In the genomic region with DNA sequence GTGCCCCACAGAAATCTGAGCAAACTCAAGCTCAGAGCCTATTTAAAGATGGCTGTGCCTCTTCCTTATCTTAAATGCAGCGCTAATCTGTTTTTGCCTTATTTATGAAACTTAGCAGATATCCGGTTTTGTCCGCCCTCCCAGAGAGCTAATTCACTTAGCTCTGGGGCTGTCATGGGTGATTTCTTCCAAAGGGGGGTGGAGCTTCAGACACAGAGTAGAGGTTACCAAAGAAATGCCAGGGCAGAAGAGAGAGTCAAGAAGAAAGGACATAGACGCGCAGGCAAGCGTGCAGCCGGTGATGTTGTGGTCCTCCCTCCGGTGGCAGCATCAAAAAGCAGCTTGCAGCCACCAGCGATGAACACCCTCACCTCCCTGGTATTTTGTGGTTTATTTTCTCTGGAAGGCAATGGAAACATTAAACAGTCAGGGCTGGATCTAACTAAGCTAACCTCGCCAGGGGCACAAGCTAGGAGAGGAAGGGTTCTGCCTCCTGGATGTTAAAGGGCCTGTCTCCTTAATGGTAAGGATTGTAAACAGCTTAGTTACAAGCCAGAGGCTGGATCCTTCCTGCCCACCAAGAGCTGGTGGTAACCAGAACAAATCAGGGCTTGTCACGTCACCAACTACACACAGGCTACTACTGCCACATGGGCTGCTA, we compare ENCODE assay signal across 17 mouse cellular contexts.
DNase-seq lines count a peak whose midpoint lies in the region; ATAC-seq and TF ChIP-seq lines count a peak whose summit lies in the region.
"Had no signal": no experiment of that assay in that cellular context is flagged by ENCODE, and none has a peak within 500 bp of the region (broad histone marks: within the 10 kb centered on the region; RNA-seq: fewer than 3 reads in every experiment).

No protein-coding gene starts in this region.

- H3K36me3 ChIP-seq in hindbrain, embryonic 10.5 days, result no peaks in the 10 kb centered on the region
- H3K36me3 ChIP-seq in hindbrain, embryonic 11.5 days (ENCODE audit: control insufficient read depth, insufficient read depth, low read length), result no peaks in the 10 kb centered on the region
- no peaks in the 10 kb centered on the region for H3K36me3 ChIP-seq in hindbrain, postnatal 0 days (ENCODE audit: insufficient read depth, low read length)
- H3K36me3 ChIP-seq: heart, embryonic 15.5 days; intestine, embryonic 15.5 days; midbrain, embryonic 10.5 days had no signal

- H3K9me3 ChIP-seq in hindbrain, embryonic 10.5 days, result peaks cover 8% of the 10 kb centered on the region; the same call in 1 of the 2 replicates
- no peaks in the 10 kb centered on the region; the same call in 1 of the 2 replicates for H3K9me3 ChIP-seq in hindbrain, embryonic 11.5 days (ENCODE audit: control insufficient read depth, low read length)
- no peaks in the 10 kb centered on the region for H3K9me3 ChIP-seq in hindbrain, postnatal 0 days (ENCODE audit: low read length)
- H3K9me3 ChIP-seq: heart, embryonic 15.5 days; intestine, embryonic 15.5 days; midbrain, embryonic 10.5 days had no signal

- no peak for ATAC-seq in hindbrain, embryonic 11.5 days (ENCODE audit: low FRiP score)
- no peak for ATAC-seq in hindbrain, postnatal 0 days
- no peak for ATAC-seq in granulocyte monocyte progenitor cell, adult 5-6 weeks (replicated peaks; ENCODE audit: poor library complexity, severe bottlenecking)
- ATAC-seq: forebrain, embryonic 13.5 days; intestine, embryonic 15.5 days had no signal

- no peaks in the 10 kb centered on the region for H3K27me3 ChIP-seq in hindbrain, embryonic 10.5 days (ENCODE audit: insufficient read depth, poor library complexity, severe bottlenecking)
- no peaks in the 10 kb centered on the region for H3K27me3 ChIP-seq in hindbrain, embryonic 11.5 days (ENCODE audit: control insufficient read depth, insufficient read depth, low read length)
- H3K27me3 ChIP-seq in hindbrain, postnatal 0 days (ENCODE audit: insufficient read depth, low read length), result no peaks in the 10 kb centered on the region
- H3K27me3 ChIP-seq: forebrain, embryonic 13.5 days; heart, embryonic 15.5 days; intestine, embryonic 15.5 days; limb, embryonic 13.5 days had no signal

- no peak overlapping the region for H3K4me3 ChIP-seq in hindbrain, embryonic 10.5 days
- no peak overlapping the region for H3K4me3 ChIP-seq in hindbrain, embryonic 11.5 days (ENCODE audit: low read depth, low read length)
- H3K4me3 ChIP-seq in hindbrain, postnatal 0 days (ENCODE audit: low read length), result no peak overlapping the region
- H3K4me3 ChIP-seq: forebrain, embryonic 13.5 days; heart, embryonic 15.5 days; intestine, embryonic 15.5 days; limb, embryonic 13.5 days; midbrain, embryonic 10.5 days had no signal

- 0 out of 2 replicates have a peak, but pooled peaks have one; percentile 6 for TF ChIP-seq CTCF in hindbrain, postnatal 0 days (IDR thresholded peaks at IDR 0.05; ENCODE audit: low read depth)

- H3K4me2 ChIP-seq in hindbrain, embryonic 11.5 days (replicated peaks; ENCODE audit: low read depth, low read length), result no peak overlapping the region
- H3K4me2 ChIP-seq in hindbrain, postnatal 0 days (ENCODE audit: low read depth, low read length), result no peak overlapping the region
- H3K4me2 ChIP-seq: forebrain, embryonic 13.5 days; heart, embryonic 15.5 days; intestine, embryonic 15.5 days; limb, embryonic 13.5 days had no signal

- peaks cover 11% of the 10 kb centered on the region for H3K4me1 ChIP-seq in hindbrain, embryonic 10.5 days (replicated peaks)
- H3K4me1 ChIP-seq in hindbrain, embryonic 11.5 days (replicated peaks; ENCODE audit: control insufficient read depth, insufficient read depth, low read length), result no peaks in the 10 kb centered on the region
- H3K4me1 ChIP-seq in hindbrain, postnatal 0 days (ENCODE audit: insufficient read depth, low read length), result no peaks in the 10 kb centered on the region
- H3K4me1 ChIP-seq: intestine, embryonic 15.5 days had no signal

- H3K9ac ChIP-seq in hindbrain, embryonic 11.5 days (ENCODE audit: low read depth, low read length), result no peak overlapping the region
- no peak overlapping the region for H3K9ac ChIP-seq in hindbrain, postnatal 0 days (replicated peaks; ENCODE audit: low read length)
- H3K9ac ChIP-seq: forebrain, embryonic 13.5 days; heart, embryonic 15.5 days; intestine, embryonic 15.5 days; limb, embryonic 13.5 days had no signal

- DNase-seq in hindbrain, embryonic 10.5 days (ENCODE audit: low spot score), result no peak
- no peak for DNase-seq in hindbrain, embryonic 11.5 days (ENCODE audit: low spot score)
- peak; percentile 41 for DNase-seq in NIH3T3 (ENCODE audit: low read depth)
- no peak for DNase-seq in hindbrain, postnatal 0 days (ENCODE audit: low spot score)
- DNase-seq in kidney, postnatal 14 days, result peak; percentile 48
- DNase-seq in lung, postnatal 10 days, result no peak
- no peak for DNase-seq in ovary, postnatal 14 days (ENCODE audit: low spot score)
- DNase-seq: B cell, adult 2 months; cerebellum, adult 11-12 months; gastrocnemius, postnatal 14 days; lung, adult 18-20 months had no signal

- 75% methylated on average over 11 of the region's 11 CpGs for WGBS in hindbrain, embryonic 10.5 days
- 84% methylated on average over 11 of the region's 11 CpGs for WGBS in hindbrain, embryonic 11.5 days
- WGBS in hindbrain, postnatal 0 days, result 70% methylated on average over 11 of the region's 11 CpGs

- 0 out of 2 replicates have a peak overlapping the region, but pooled peaks have one; percentile 35 for H3K27ac ChIP-seq in hindbrain, embryonic 10.5 days
- H3K27ac ChIP-seq in hindbrain, embryonic 11.5 days (ENCODE audit: low read depth, low read length), result no peak overlapping the region
- no peak overlapping the region for H3K27ac ChIP-seq in hindbrain, postnatal 0 days
- H3K27ac ChIP-seq: forebrain, embryonic 13.5 days; heart, embryonic 15.5 days; intestine, embryonic 15.5 days; limb, embryonic 13.5 days; midbrain, embryonic 10.5 days had no signal

Comparison
In these comparisons a context has a peak if more than half of its experiments do, and no peak if none do; other contexts are left out.
1. DNase-seq: peak in NIH3T3 (single experiment) and kidney, postnatal 14 days (single experiment); none in hindbrain, embryonic 10.5 days (single experiment), hindbrain, embryonic 11.5 days (single experiment), hindbrain, postnatal 0 days (single experiment), lung, postnatal 10 days (single experiment) and ovary, postnatal 14 days (single experiment).